Mouse (Mus musculus) midbrain, postnatal 0 days (tissue): ENCODE measurements around the gene S1pr4. TPM values are rescaled to one million over a fixed set of nuclear protein-coding genes. Genes with fewer than 3 reads are reported as not detected.

Experiments used
- ATAC-seq: fragments of 200-750 bp; cut with Nextera tagmentation; 2 replicates; pipeline ENCODE4 v1.8.0; 2017; ENCODE audit warnings: moderate number of reproducible peaks, mild to moderate bottlenecking, moderate TSS enrichment, moderate library complexity; ENCODE audit not compliant: low FRiP score
- DNase-seq: peaks from one replicate; pipeline ENCODE4 v3.0.0-alpha.2; 2015; ENCODE audit warnings: low spot score
- H3K27ac ChIP-seq: fragments of 300-500 bp; sonication (generic); 2 replicates; pipeline ENCODE4 v1.5.1; 2014; ENCODE audit warnings: low read depth, mild to moderate bottlenecking, low read length, mixed read lengths
- H3K27me3 ChIP-seq: fragments of 300-500 bp; sonication (generic); 2 replicates; pipeline ENCODE4 v1.6.1; 2014; ENCODE audit warnings: low read length, control low read depth, mixed read lengths; ENCODE audit not compliant: insufficient read depth
- H3K36me3 ChIP-seq: fragments of 300-500 bp; sonication (generic); 2 replicates; pipeline ENCODE4 v1.6.1; 2014; ENCODE audit warnings: low read length, control low read depth, mixed read lengths; ENCODE audit not compliant: insufficient read depth
- H3K4me1 ChIP-seq: fragments of 300-500 bp; sonication (generic); 2 replicates; pipeline ENCODE4 v1.6.1; 2014; ENCODE audit warnings: mild to moderate bottlenecking, control low read depth, antibody characterized with exemption, low read length, mixed read lengths; ENCODE audit not compliant: insufficient read depth
- H3K4me2 ChIP-seq: fragments of 300-500 bp; sonication (generic); 2 replicates; pipeline ENCODE4 v1.6.1; 2014; ENCODE audit warnings: low read depth, mild to moderate bottlenecking, low read length, mixed read lengths; ENCODE audit not compliant: poor library complexity, severe bottlenecking
- H3K4me3 ChIP-seq: fragments of 300-500 bp; sonication (generic); 2 replicates; pipeline ENCODE4 v1.5.1; 2014; ENCODE audit warnings: low read depth, mild to moderate bottlenecking, low read length, moderate library complexity
- H3K9ac ChIP-seq: fragments of 300-500 bp; sonication (generic); replicated peaks from 2 replicates; pipeline ENCODE4 v1.6.1; 2014; ENCODE audit warnings: mild to moderate bottlenecking, low read length, moderate library complexity, mixed read lengths; ENCODE audit not compliant: poor library complexity, severe bottlenecking
- H3K9me3 ChIP-seq: fragments of 300-500 bp; sonication (generic); 2 replicates; pipeline ENCODE4 v1.6.1; 2016; ENCODE audit warnings: low read length, control low read depth
- CTCF ChIP-seq: IDR thresholded peaks from 2 replicates; pipeline ENCODE4 v1.5.1; 2016; ENCODE audit warnings: antibody characterized with exemption, mild to moderate bottlenecking
- WGBS: fragments of 180-500 bp; shearing (Covaris S2); extraction: QIAGEN DNeasy Blood & Tissue Kit; methylation state at CpG from one replicate; pipeline ENCODE4 v1.1.7; 2014; 5-methylcytosine and 5-hydroxymethylcytosine counted together
- polyA plus RNA-seq: library from polyadenylated mRNA; unstranded; fragments of >200 nt; fragmentation: Nextera tagmentation; extraction: Ambion mirVana; gene quantifications from 2 replicates; pipeline ENCODE4 v1.2.1, GENCODE M21; 2015
- total RNA-seq: library from RNA; depleted of rRNA; stranded (reverse); fragments of >200 nt; gene quantifications from 2 replicates; pipeline ENCODE4 v1.2.3, GENCODE M21; 2014

S1pr4 gene
- total and polyA plus RNA-seq, 2 experiments from 2014 or later = 0.16 to 0.41 TPM

GRCm38 (mm10) chr10:81524051-81524605 is 24.2 kb upstream of the S1pr4 start, which contains the start of gene Gna15:
Gene Gna15, minus strand, starts transcription at chr10:81524225.
- Histone ChIP-seq H3K36me3 (peaks cover 7% of the 10 kb centered on the region; the same call in 1 of the 2 replicates), H3K4me3 (no peak within 1 kb of the TSS), H3K4me2 (no peak within 1 kb of the TSS), H3K9me3 (no peaks in the 10 kb centered on the region), H3K4me1 (no peaks in the 10 kb centered on the region), H3K27me3 (no peaks in the 10 kb centered on the region; the same call in 1 of the 2 replicates), H3K27ac (no peak within 1 kb of the TSS), H3K9ac (no peak within 1 kb of the TSS)
- DNase-seq (no peak), ATAC-seq (no peak)
- WGBS = 16% methylated on average over 9 of the region's 9 CpGs
- no peak for TF ChIP-seq CTCF

- DNase-seq = no peak
- ATAC-seq = no peak
- no peak overlapping the region for H3K27ac ChIP-seq
- H3K36me3 ChIP-seq = 0 out of 2 replicates have a peak, but pooled peaks cover 2% of the 10 kb centered on the region
- H3K4me2 ChIP-seq = no peak overlapping the region
- no peak overlapping the region for H3K9ac ChIP-seq
- no peak for TF ChIP-seq CTCF
- H3K9me3 ChIP-seq = no peaks in the 10 kb centered on the region
- no peak overlapping the region for H3K4me3 ChIP-seq
- no peaks in the 10 kb centered on the region; the same call in 1 of the 2 replicates for H3K27me3 ChIP-seq
- 20% methylated on average over 19 of the region's 19 CpGs for WGBS
- H3K4me1 ChIP-seq = no peaks in the 10 kb centered on the region
These were observed 23.6 kb upstream of the S1pr4 start for GRCm38 (mm10) chr10:81523570-81523969.

DNA sequence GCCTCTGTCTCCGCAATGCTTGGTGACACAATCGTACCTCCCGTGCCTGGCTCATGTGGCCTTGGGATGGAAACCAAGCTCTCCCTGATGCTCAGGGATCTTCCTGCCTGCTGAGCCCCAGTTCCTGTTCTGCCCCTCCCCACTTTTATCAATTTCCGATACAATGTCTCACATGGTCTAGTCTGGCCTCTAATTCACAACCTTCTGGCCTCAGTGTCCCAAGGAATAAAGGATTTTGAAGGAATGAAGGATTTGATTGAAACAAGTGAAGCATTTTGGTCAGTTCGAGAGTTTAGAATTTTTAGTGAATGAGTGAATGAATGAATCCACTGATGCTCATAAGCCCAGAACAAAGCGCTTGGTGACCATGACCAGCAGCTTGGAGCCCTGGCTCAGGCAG is 23.2 kb upstream of the S1pr4 start:
- no peak overlapping the region for H3K4me2 ChIP-seq
- no peak for ATAC-seq

DNA sequence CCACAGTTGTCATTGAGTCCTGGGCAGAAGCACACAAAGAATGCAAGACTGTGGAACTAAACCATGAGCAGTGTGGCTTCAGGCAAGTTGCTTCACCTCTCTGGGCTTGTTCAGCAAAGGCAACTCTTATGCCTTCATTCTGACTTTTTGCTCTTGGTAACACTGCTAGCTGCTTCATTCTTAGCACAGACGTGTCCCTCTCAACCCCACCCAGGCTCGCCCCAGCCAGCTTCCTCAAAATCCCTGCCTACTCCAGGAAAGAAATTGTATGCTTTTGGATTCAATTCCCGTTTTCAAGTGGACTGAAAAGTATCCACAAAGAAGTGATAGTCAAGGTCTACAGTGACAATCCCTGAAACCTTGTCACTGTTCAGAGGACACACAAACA is 20.0 kb upstream of the S1pr4 start:
- H3K36me3 ChIP-seq = no peaks in the 10 kb centered on the region
- H3K4me2 ChIP-seq = no peak overlapping the region
- no peak overlapping the region for H3K4me3 ChIP-seq
- no peak overlapping the region for H3K27ac ChIP-seq
- 72% methylated on average over 3 of the region's 3 CpGs for WGBS
- no peaks in the 10 kb centered on the region for H3K4me1 ChIP-seq
- no peaks in the 10 kb centered on the region for H3K9me3 ChIP-seq
- H3K27me3 ChIP-seq = no peaks in the 10 kb centered on the region; the same call in 1 of the 2 replicates
- no peak for ATAC-seq
- TF ChIP-seq CTCF = no peak
- no peak overlapping the region for H3K9ac ChIP-seq
- DNase-seq = no peak

More for the DNA sequence above, 23.2 kb upstream of the S1pr4 start:
- no peak for TF ChIP-seq CTCF
- no peaks in the 10 kb centered on the region for H3K9me3 ChIP-seq
- H3K36me3 ChIP-seq = 0 out of 2 replicates have a peak, but pooled peaks cover 2% of the 10 kb centered on the region
- H3K27me3 ChIP-seq = no peaks in the 10 kb centered on the region; the same call in 1 of the 2 replicates
- H3K4me1 ChIP-seq = no peaks in the 10 kb centered on the region
- H3K4me3 ChIP-seq = no peak overlapping the region
- H3K9ac ChIP-seq = no peak overlapping the region
- DNase-seq = no peak
- H3K27ac ChIP-seq = no peak overlapping the region
- WGBS = 76% methylated on average over 6 of the region's 6 CpGs

- 87% methylated on average over 6 of the region's 6 CpGs for WGBS
- Histone ChIP-seq H3K27me3 (no peaks in the 10 kb centered on the region; the same call in 1 of the 2 replicates), H3K9ac (no peak overlapping the region), H3K27ac (no peak overlapping the region), H3K4me3 (no peak overlapping the region), H3K36me3 (no peaks in the 10 kb centered on the region), H3K4me1 (no peaks in the 10 kb centered on the region), H3K4me2 (no peak overlapping the region), H3K9me3 (no peaks in the 10 kb centered on the region)
- no peak for ATAC-seq
- DNase-seq = no peak
- no peak for TF ChIP-seq CTCF
These were observed 19.5 kb upstream of the S1pr4 start for GRCm38 (mm10) chr10:81519227-81519977.

GRCm38 (mm10) chr10:81518546-81518945 is 18.6 kb upstream of the S1pr4 start:
- Histone ChIP-seq H3K4me3 (no peak overlapping the region), H3K36me3 (no peaks in the 10 kb centered on the region), H3K4me1 (no peaks in the 10 kb centered on the region), H3K27ac (no peak overlapping the region), H3K27me3 (no peaks in the 10 kb centered on the region), H3K9me3 (no peaks in the 10 kb centered on the region), H3K9ac (no peak overlapping the region), H3K4me2 (no peak overlapping the region)
- WGBS = 17% methylated on average over 4 of the region's 4 CpGs
- ATAC-seq = no peak
- DNase-seq = peak; percentile 61
- TF ChIP-seq CTCF = peak; percentile 75
